8 mouse cellular contexts compared by ENCODE assay signal in genomic region chr2:131261481-131262212, GRCm38 (mm10). TPM values are rescaled to one million over a fixed set of nuclear protein-coding genes. Genes with fewer than 3 reads are reported as not detected.
A peak's percentile ranks its signal among the peaks of the same experiment; 100 is the strongest.
DNase-seq lines count a peak whose midpoint lies in the region; ATAC-seq and TF ChIP-seq lines count a peak whose summit lies in the region.

No protein-coding gene starts in this region.

- CTCF ChIA-PET in Patski (lab: Charles Lee), result interaction anchor here (1.8 to 2.0 kb wide), 2 partner anchors 8 to 167 kb away, joined by 4 to 6 read pairs; no protein-coding TSS in a partner anchor

- in situ Hi-C loops in Patski (cut with MboI; ENCODE audit: low pct_unique_long_range_greater_than_20kb), result loop anchor here (10.0 kb wide), 1 partner anchor 243 kb away; no protein-coding TSS in a partner anchor

- POLR2A ChIA-PET in Patski (lab: Charles Lee), result interaction anchor here (1.2 to 1.3 kb wide), 2 partner anchors 39 to 82 kb away, joined by 3 to 4 read pairs; no protein-coding TSS in a partner anchor

- H3K4me3 ChIP-seq in kidney, embryonic 14.5 days (ENCODE audit: low read length), result peak overlapping the region; percentile 84
- H3K4me3 ChIP-seq in forebrain, embryonic 12.5 days (replicated peaks), result peak overlapping the region; percentile 93
- H3K4me3 ChIP-seq in liver, embryonic 14.5 days (ENCODE audit: insufficient read depth in 1 of 2, low read depth in 2 of 2, low read length in 2 of 2), result peak overlapping the region; percentile 77 to 94

- 4% methylated on average over 10 of the region's 10 CpGs for WGBS in kidney, embryonic 14.5 days
- WGBS in forebrain, embryonic 12.5 days, result 3% methylated on average over 10 of the region's 10 CpGs
- WGBS in liver, embryonic 14.5 days (ENCODE audit: insufficient replicate concordance), result 12% methylated on average over 10 of the region's 10 CpGs

- no peak for DNase-seq in kidney, adult 8-10 months
- DNase-seq in Patski (ENCODE audit: low read depth, low spot score), result no peak
- no peak for DNase-seq in liver, embryonic 14.5 days (ENCODE audit: low read depth in 3 of 3, low spot score in 3 of 3)
- no peak for DNase-seq in c-Kit-positive CD71-positive TER-119-positive erythroid progenitor cells, embryonic 14.5 days (ENCODE audit: low spot score)
- DNase-seq in thymus, postnatal 4 days, result no peak
- DNase-seq in kidney, adult 9 months, result no peak

- H3K4me1 ChIP-seq in kidney, embryonic 14.5 days (ENCODE audit: control insufficient read depth, insufficient read depth, low read length), result peaks cover 12% of the 10 kb centered on the region
- H3K4me1 ChIP-seq in forebrain, embryonic 12.5 days, result peaks cover 34% of the 10 kb centered on the region
- peaks cover 47 to 54% of the 10 kb centered on the region in 2 experiments for H3K4me1 ChIP-seq in liver, embryonic 14.5 days (replicated peaks; ENCODE audit: control insufficient read depth in 2 of 2, insufficient read depth in 2 of 2, low read length in 1 of 2)

- TF ChIP-seq EP300 in liver, embryonic 14.5 days (IDR thresholded peaks at IDR 0.05; ENCODE audit: low read depth), result no peak

- peak overlapping the region; percentile 55 for H3K4me2 ChIP-seq in kidney, embryonic 14.5 days (replicated peaks; ENCODE audit: low read depth, low read length)
- H3K4me2 ChIP-seq in forebrain, embryonic 12.5 days, result peak overlapping the region; percentile 76
- peak overlapping the region; percentile 95 for H3K4me2 ChIP-seq in liver, embryonic 14.5 days (ENCODE audit: low read depth)

- H3K9me3 ChIP-seq in kidney, embryonic 14.5 days (ENCODE audit: control insufficient read depth, low read length), result no peaks in the 10 kb centered on the region
- H3K9me3 ChIP-seq in forebrain, embryonic 12.5 days, result no peaks in the 10 kb centered on the region
- no peaks in the 10 kb centered on the region for H3K9me3 ChIP-seq in liver, embryonic 14.5 days (ENCODE audit: control insufficient read depth, low read length)

- no peak for TF ChIP-seq CTCF in Patski (IDR thresholded peaks at IDR 0.05)
- TF ChIP-seq CTCF in liver, embryonic 14.5 days (IDR thresholded peaks at IDR 0.05; ENCODE audit: low read depth), result no peak

- peak overlapping the region; percentile 98 for H3K9ac ChIP-seq in kidney, embryonic 14.5 days (ENCODE audit: low read depth, low read length)
- H3K9ac ChIP-seq in forebrain, embryonic 12.5 days, result peak overlapping the region; percentile 75
- peak overlapping the region; percentile 77 for H3K9ac ChIP-seq in liver, embryonic 14.5 days (replicated peaks)

- H3K27ac ChIP-seq in kidney, embryonic 14.5 days (ENCODE audit: low read depth, low read length), result peak overlapping the region; percentile 99
- H3K27ac ChIP-seq in forebrain, embryonic 12.5 days, result peak overlapping the region; percentile 100
- H3K27ac ChIP-seq in liver, embryonic 14.5 days, result peak overlapping the region; percentile 93

- ATAC-seq in kidney, embryonic 14.5 days (ENCODE audit: low FRiP score, low TSS enrichment), result peak; percentile 74
- ATAC-seq in Patski, result peak; percentile 24
- peak; percentile 85 for ATAC-seq in forebrain, embryonic 12.5 days (ENCODE audit: low FRiP score)
- peak; percentile 30 for ATAC-seq in liver, embryonic 14.5 days (ENCODE audit: insufficient read depth)

- H3K27me3 ChIP-seq in kidney, embryonic 14.5 days (ENCODE audit: control insufficient read depth, insufficient read depth, low read length), result no peaks in the 10 kb centered on the region
- no peaks in the 10 kb centered on the region for H3K27me3 ChIP-seq in Patski
- H3K27me3 ChIP-seq in forebrain, embryonic 12.5 days, result no peaks in the 10 kb centered on the region
- H3K27me3 ChIP-seq in liver, embryonic 14.5 days (ENCODE audit: control insufficient read depth, insufficient read depth, low read length), result no peaks in the 10 kb centered on the region

- H3K36me3 ChIP-seq in kidney, embryonic 14.5 days (ENCODE audit: control insufficient read depth, insufficient read depth, low read length), result no peaks in the 10 kb centered on the region
- H3K36me3 ChIP-seq in forebrain, embryonic 12.5 days (replicated peaks), result no peaks in the 10 kb centered on the region
- H3K36me3 ChIP-seq in liver, embryonic 14.5 days (replicated peaks; ENCODE audit: control insufficient read depth, insufficient read depth, low read depth), result peaks cover 8% of the 10 kb centered on the region

RNA-seq across cellular contexts. Expression of gene Pank2, which starts 0.6 kb away (rescaled TPM):
- polyA plus RNA-seq in kidney, embryonic 14.5 days (2014; fragmentation: Nextera tagmentation; extraction: Ambion mirVana), result 45.4 and 49.3 TPM in 2 replicates
- polyA plus RNA-seq in Patski (2021), result 42.8 TPM
- 58.5 and 70.4 TPM in 2 replicates for polyA plus RNA-seq in forebrain, embryonic 12.5 days (2016; fragmentation: Nextera tagmentation; extraction: Ambion mirVana)
- polyA plus RNA-seq in liver, embryonic 14.5 days (2012; rRNA removed), result 9.5 and 14.3 TPM in 2 replicates
- 24.3 and 26.9 TPM in 2 replicates for polyA plus RNA-seq in liver, embryonic 14.5 days (2014; fragmentation: Nextera tagmentation; extraction: Ambion mirVana)

RNA-seq across cellular contexts. Expression of gene Mavs, which starts 27.8 kb away (rescaled TPM):
- polyA plus RNA-seq in kidney, embryonic 14.5 days (2014; fragmentation: Nextera tagmentation; extraction: Ambion mirVana), result 19.7 and 23.7 TPM in 2 replicates
- polyA plus RNA-seq in Patski (2021), result 54.5 TPM
- polyA plus RNA-seq in forebrain, embryonic 12.5 days (2016; fragmentation: Nextera tagmentation; extraction: Ambion mirVana), result 11.3 and 13.2 TPM in 2 replicates
- polyA plus RNA-seq in liver, embryonic 14.5 days (2012; rRNA removed), result 25.9 and 31.5 TPM in 2 replicates
- 25.9 and 27.4 TPM in 2 replicates for polyA plus RNA-seq in liver, embryonic 14.5 days (2014; fragmentation: Nextera tagmentation; extraction: Ambion mirVana)

RNA-seq across cellular contexts. Expression of gene Ap5s1, which starts 54.8 kb away (rescaled TPM):
- 22.2 and 23.7 TPM in 2 replicates for polyA plus RNA-seq in kidney, embryonic 14.5 days (2014; fragmentation: Nextera tagmentation; extraction: Ambion mirVana)
- polyA plus RNA-seq in Patski (2021), result 24.7 TPM
- 29.1 and 30.0 TPM in 2 replicates for polyA plus RNA-seq in forebrain, embryonic 12.5 days (2016; fragmentation: Nextera tagmentation; extraction: Ambion mirVana)
- polyA plus RNA-seq in liver, embryonic 14.5 days (2012; rRNA removed), result 19.5 and 20.0 TPM in 2 replicates
- polyA plus RNA-seq in liver, embryonic 14.5 days (2014; fragmentation: Nextera tagmentation; extraction: Ambion mirVana), result 13.1 and 17.0 TPM in 2 replicates

Comparison
In these comparisons a context has a peak if more than half of its experiments do, and no peak if none do; other contexts are left out.
1. ATAC-seq: peak in every context shown above with its lines; median percentile 85 in forebrain, embryonic 12.5 days; 74 in kidney, embryonic 14.5 days; 30 in liver, embryonic 14.5 days; 24 in Patski.